Mouse (Mus musculus): Measurements from ENCODE around the gene Ahdc1. TPM values are rescaled to one million over a fixed set of nuclear protein-coding genes. Genes with fewer than 3 reads are reported as not detected.
A peak's percentile ranks its signal among the peaks of the same experiment; 100 is the strongest.

Gene Ahdc1
- total and polyA plus RNA-seq, 3 experiments, result 2.5 to 8.8 TPM; not detected in 1

- DNase-seq (ENCODE audit: low read depth, low spot score), result no peak
- Histone ChIP-seq H3K79me2 (ENCODE audit: control insufficient read depth, insufficient read depth, low read length, poor library complexity) (no peaks in the 10 kb centered on the region), H3K27me3 (ENCODE audit: control insufficient read depth in 1 of 2, insufficient read depth in 2 of 2, low read length in 2 of 2) (peaks cover 0 to 3% of the 10 kb centered on the region in 2 experiments; a peak in 2 of 4 replicates), H3K27ac (ENCODE audit: control insufficient read depth, low read depth, low read length) (no peak overlapping the region), H3K9ac (ENCODE audit: control insufficient read depth, low read depth, low read length, poor library complexity, severe bottlenecking) (no peak overlapping the region), H3K36me3 (ENCODE audit: control insufficient read depth in 1 of 2, insufficient read depth in 2 of 2, low read length in 2 of 2) (peaks cover 0 to 3% of the 10 kb centered on the region in 2 experiments; a peak in 1 of 4 replicates), H3K9me3 (replicated peaks; ENCODE audit: insufficient read depth, low read length) (no peaks in the 10 kb centered on the region), H3K4me1 (ENCODE audit: control insufficient read depth in 1 of 2, insufficient read depth in 2 of 2, low read length in 2 of 2) (peaks cover 0 to 7% of the 10 kb centered on the region in 2 experiments; a peak in 3 of 4 replicates), H3K4me3 (ENCODE audit: control insufficient read depth in 1 of 2, insufficient read depth in 1 of 2, low read depth in 2 of 2, low read length in 2 of 2) (no peak overlapping the region)
- TF ChIP-seq POLR2A (IDR thresholded peaks at IDR 0.05; ENCODE audit: control insufficient read depth in 1 of 2, insufficient read depth in 1 of 2, low read depth in 1 of 2, low read length in 2 of 2, poor library complexity in 1 of 2) (no peak), MYB (IDR thresholded peaks at IDR 0.05; ENCODE audit: low read depth, low read length) (no peak), UBTF (IDR thresholded peaks at IDR 0.05; ENCODE audit: borderline replicate concordance, insufficient read depth, low read depth, low read length) (no peak), EP300 (IDR thresholded peaks at IDR 0.05; ENCODE audit: low read depth in 1 of 2, low read length in 2 of 2) (no peak), MYC (IDR thresholded peaks at IDR 0.05; ENCODE audit: low read depth, low read length) (no peak), JUND (IDR thresholded peaks at IDR 0.05; ENCODE audit: low read depth, low read length) (no peak), MAX (IDR thresholded peaks at IDR 0.05; ENCODE audit: low read length) (no peak), KAT2A (conservative IDR thresholded peaks at IDR 0.05; ENCODE audit: low read depth, low read length) (no peak), MAFK (IDR thresholded peaks at IDR 0.05; ENCODE audit: borderline replicate concordance, low read depth, low read length) (no peak), RAD21 (IDR thresholded peaks at IDR 0.05; ENCODE audit: low read depth, low read length) (no peak), SMC3 (IDR thresholded peaks at IDR 0.05; ENCODE audit: low read depth, low read length) (no peak)
Measured at GRCm38 (mm10) chr4:133091459-133091785, 80.4 kb downstream of the Ahdc1 start.

GRCm38 (mm10) chr4:133092453-133092901 lies 81.4 kb downstream of the Ahdc1 start:
- no peak overlapping the region; a peak in 1 of 4 replicates for H3K4me3 ChIP-seq (ENCODE audit: control insufficient read depth in 1 of 2, insufficient read depth in 1 of 2, low read depth in 2 of 2, low read length in 2 of 2)
- no peak for TF ChIP-seq ZKSCAN1 (IDR thresholded peaks at IDR 0.05; ENCODE audit: low read depth, low read length)
- H3K4me1 ChIP-seq (ENCODE audit: control insufficient read depth in 1 of 2, insufficient read depth in 2 of 2, low read length in 2 of 2), result peaks cover 0 to 7% of the 10 kb centered on the region in 2 experiments; a peak in 3 of 4 replicates
- peaks cover 0 to 3% of the 10 kb centered on the region in 2 experiments; a peak in 2 of 4 replicates for H3K27me3 ChIP-seq (ENCODE audit: control insufficient read depth in 1 of 2, insufficient read depth in 2 of 2, low read length in 2 of 2)
- H3K9ac ChIP-seq (ENCODE audit: control insufficient read depth, low read depth, low read length, poor library complexity, severe bottlenecking), result peak overlapping the region; percentile 27; the same call in 1 of the 2 replicates
- H3K27ac ChIP-seq (ENCODE audit: control insufficient read depth, low read depth, low read length), result no peak overlapping the region
- H3K36me3 ChIP-seq (ENCODE audit: control insufficient read depth in 1 of 2, insufficient read depth in 2 of 2, low read length in 2 of 2), result peaks cover 0 to 3% of the 10 kb centered on the region in 2 experiments; a peak in 1 of 4 replicates
- DNase-seq (ENCODE audit: low read depth, low spot score), result no peak
- H3K79me2 ChIP-seq (ENCODE audit: control insufficient read depth, insufficient read depth, low read length, poor library complexity), result no peaks in the 10 kb centered on the region
- no peaks in the 10 kb centered on the region for H3K9me3 ChIP-seq (replicated peaks; ENCODE audit: insufficient read depth, low read length)

- H3K4me3 ChIP-seq (ENCODE audit: control insufficient read depth in 1 of 2, insufficient read depth in 1 of 2, low read depth in 2 of 2, low read length in 2 of 2), result no peak overlapping the region
- no peaks in the 10 kb centered on the region for H3K79me2 ChIP-seq (ENCODE audit: control insufficient read depth, insufficient read depth, low read length, poor library complexity)
- H3K4me1 ChIP-seq (ENCODE audit: control insufficient read depth in 1 of 2, insufficient read depth in 2 of 2, low read length in 2 of 2), result peaks cover 0 to 7% of the 10 kb centered on the region in 2 experiments; a peak in 3 of 4 replicates
- DNase-seq (ENCODE audit: low read depth, low spot score), result no peak
- H3K9ac ChIP-seq (ENCODE audit: control insufficient read depth, low read depth, low read length, poor library complexity, severe bottlenecking), result no peak overlapping the region
- H3K27me3 ChIP-seq (ENCODE audit: control insufficient read depth in 1 of 2, insufficient read depth in 2 of 2, low read length in 2 of 2), result peaks cover 0 to 3% of the 10 kb centered on the region in 2 experiments; a peak in 2 of 4 replicates
- H3K9me3 ChIP-seq (replicated peaks; ENCODE audit: insufficient read depth, low read length), result no peaks in the 10 kb centered on the region
- TF ChIP-seq TAL1 (IDR thresholded peaks at IDR 0.05; ENCODE audit: low read length), result no peak
- TF ChIP-seq KAT2A (conservative IDR thresholded peaks at IDR 0.05; ENCODE audit: low read depth, low read length), result no peak
- no peak for TF ChIP-seq MYC (IDR thresholded peaks at IDR 0.05; ENCODE audit: low read depth, low read length)
- no peak for TF ChIP-seq GABPA (IDR thresholded peaks at IDR 0.05; ENCODE audit: low read depth, low read length)
- TF ChIP-seq SIN3A (IDR thresholded peaks at IDR 0.05; ENCODE audit: low read length), result no peak
- no peak for TF ChIP-seq RAD21 (IDR thresholded peaks at IDR 0.05; ENCODE audit: low read depth, low read length)
- no peak for TF ChIP-seq GATA1 (IDR thresholded peaks at IDR 0.05; ENCODE audit: low read depth, low read length)
- no peak for TF ChIP-seq POLR2A (IDR thresholded peaks at IDR 0.05; ENCODE audit: control insufficient read depth in 1 of 2, insufficient read depth in 1 of 2, low read depth in 1 of 2, low read length in 2 of 2, poor library complexity in 1 of 2)
- TF ChIP-seq ETS1 (IDR thresholded peaks at IDR 0.05; ENCODE audit: low read depth, low read length), result no peak
- no peak for TF ChIP-seq POLR2AphosphoS5 (IDR thresholded peaks at IDR 0.05; ENCODE audit: borderline replicate concordance, low read depth, low read length)
- no peak for TF ChIP-seq ELF1 (IDR thresholded peaks at IDR 0.05; ENCODE audit: low read depth, low read length)
- TF ChIP-seq USF2 (IDR thresholded peaks at IDR 0.05; ENCODE audit: borderline replicate concordance in 1 of 2, insufficient read depth in 1 of 2, low read depth in 1 of 2, low read length in 2 of 2), result no peak
- no peak for TF ChIP-seq NELFE (IDR thresholded peaks at IDR 0.05; ENCODE audit: low read depth, low read length)
- TF ChIP-seq TCF12 (IDR thresholded peaks at IDR 0.05; ENCODE audit: low read depth, low read length), result no peak
- no peak for TF ChIP-seq RCOR1 (IDR thresholded peaks at IDR 0.05; ENCODE audit: low read depth, low read length)
- no peak for TF ChIP-seq UBTF (IDR thresholded peaks at IDR 0.05; ENCODE audit: borderline replicate concordance, insufficient read depth, low read depth, low read length)
- peaks cover 0 to 3% of the 10 kb centered on the region in 2 experiments; a peak in 1 of 4 replicates for H3K36me3 ChIP-seq (ENCODE audit: control insufficient read depth in 1 of 2, insufficient read depth in 2 of 2, low read length in 2 of 2)
- H3K27ac ChIP-seq (ENCODE audit: control insufficient read depth, low read depth, low read length), result no peak overlapping the region
Measured at GRCm38 (mm10) chr4:133093056-133093455, 82.0 kb downstream of the Ahdc1 start.

Data from MEL (cell line).